Mouse (Mus musculus) testis, adult 2 months (tissue): ENCODE data around the gene Elavl3.

ENCODE experiments used
- CTCF ChIP-seq: fragments of 200-500 bp; IDR thresholded peaks from 2 replicates; pipeline ENCODE4 v1.5.1; 2012; ENCODE audit warnings: low read depth, mild to moderate bottlenecking, inconsistent platforms, low read length, moderate library complexity; ENCODE audit not compliant: control insufficient read depth, insufficient read depth, insufficient replicate concordance
- POLR2A ChIP-seq: fragments of 200-500 bp; IDR thresholded peaks from 2 replicates; pipeline ENCODE4 v1.6.1; 2012; ENCODE audit warnings: low read depth, mild to moderate bottlenecking, inconsistent platforms, low read length, moderate library complexity; ENCODE audit not compliant: control insufficient read depth

DNA sequence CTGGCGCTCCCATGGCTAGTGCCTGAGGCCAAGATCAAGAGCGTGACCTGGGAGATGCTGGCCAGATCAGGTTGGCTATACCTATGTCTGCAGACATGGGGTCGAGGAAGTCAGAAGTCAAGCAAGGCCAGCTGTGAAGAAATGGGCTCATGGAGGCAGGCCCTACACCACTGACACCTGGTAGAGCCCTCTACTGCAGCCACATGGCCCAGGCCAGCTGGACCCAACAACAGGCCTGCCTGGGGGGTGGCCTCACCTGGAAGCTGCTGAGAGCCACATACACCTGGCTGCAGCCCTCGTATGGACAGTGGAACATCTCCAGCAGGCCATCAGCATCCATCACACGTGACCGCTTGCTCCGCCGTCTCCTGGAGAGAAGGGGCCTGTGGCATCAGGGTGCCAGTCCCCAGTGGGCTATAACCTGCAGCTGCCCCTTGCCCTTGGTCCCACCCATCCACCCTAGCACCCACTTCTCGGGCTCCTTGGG, 5.3 kb upstream of the Elavl3 start:
- TF ChIP-seq CTCF, result no peak
- no peak for TF ChIP-seq POLR2A
